Mouse (Mus musculus): ENCODE results near the gene Kcnmb3.
"Not testable (repeated sequence)": the region's sequence is repeated elsewhere in the genome, so short reads cannot be mapped to it uniquely, and the experiment has no call there.

Gene Kcnmb3

DNA sequence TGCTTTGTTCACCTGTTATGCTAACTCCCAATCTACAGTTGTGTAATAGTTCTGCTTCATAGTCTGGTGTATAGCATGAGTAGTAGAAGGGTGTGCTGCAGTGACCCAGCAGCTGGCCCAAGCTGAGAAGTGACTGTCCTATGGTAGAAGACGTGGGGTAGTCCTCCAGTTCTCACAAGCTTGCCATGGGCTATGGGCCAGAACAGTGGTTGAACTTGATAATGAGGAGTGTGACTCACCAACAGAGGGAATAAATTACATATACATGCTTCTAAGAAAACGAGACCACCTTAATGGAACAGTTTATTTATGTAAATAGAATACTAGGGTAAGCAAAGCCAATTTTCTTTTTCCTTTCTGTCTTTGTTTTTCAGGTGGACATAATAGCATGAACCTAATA lies 61.6 kb downstream of the Kcnmb3 start:
- DNase-seq (ENCODE audit: extremely low spot score): no peak

DNA sequence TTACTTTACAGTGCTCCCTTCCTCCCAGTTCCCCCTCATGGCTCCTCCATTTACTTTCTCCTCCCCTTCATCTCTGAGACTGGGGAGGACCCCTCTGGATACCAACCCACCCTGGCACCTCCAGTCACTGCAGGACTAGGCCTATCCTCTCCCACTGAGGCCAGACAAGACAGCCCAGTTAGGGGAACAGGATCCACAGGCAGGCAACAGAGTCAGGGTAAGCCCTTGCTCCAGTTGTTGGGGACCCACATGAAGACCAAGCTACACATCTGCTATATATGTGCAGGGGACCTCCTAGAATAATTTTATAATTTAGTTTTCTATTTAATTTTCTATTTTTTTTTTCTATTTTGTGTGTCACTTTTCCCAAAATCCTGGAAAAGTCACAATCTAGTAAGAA lies 62.7 kb downstream of the Kcnmb3 start:
- not testable (repeated sequence) for DNase-seq (ENCODE audit: extremely low spot score)

GRCm38 (mm10) chr3:32428921-32429320 lies 63.1 kb downstream of the Kcnmb3 start:
- no peak for DNase-seq (ENCODE audit: extremely low spot score)

DNA sequence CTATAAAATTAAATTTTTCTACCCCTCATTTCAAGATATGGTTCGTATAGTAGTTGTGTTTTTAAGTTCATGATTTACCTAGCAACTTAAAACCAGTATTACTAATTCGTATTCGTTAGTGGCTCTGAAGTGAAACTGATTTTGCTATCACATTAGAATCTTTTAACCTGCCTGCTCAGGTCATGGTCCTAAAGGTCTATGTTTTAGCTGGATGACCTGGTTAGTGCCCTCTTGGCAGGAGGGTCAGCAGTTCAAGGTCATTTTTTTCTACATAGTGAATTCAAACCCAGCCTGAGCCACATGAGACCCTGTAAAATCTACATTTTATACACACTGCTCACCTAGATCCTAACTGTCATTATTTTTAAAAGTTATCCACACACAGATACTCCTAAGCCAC lies 63.7 kb downstream of the Kcnmb3 start:
- no peak for DNase-seq (ENCODE audit: extremely low spot score)

GRCm38 (mm10) chr3:32427695-32428094 lies 64.3 kb downstream of the Kcnmb3 start:
- DNase-seq (ENCODE audit: extremely low spot score): no peak

Data from embryo, embryonic 9.5 days (tissue).